In genomic region chr17:21679273-21680018, GRCm38 (mm10) we compare ENCODE assay signal across 7 mouse cellular contexts. TPM values are rescaled to one million over a fixed set of nuclear protein-coding genes. Genes with fewer than 3 reads are reported as not detected.
DNase-seq lines count a peak whose midpoint lies in the region; ATAC-seq and TF ChIP-seq lines count a peak whose summit lies in the region.

No protein-coding gene starts in this region.

- 0 out of 2 replicates have a peak overlapping the region, but pooled peaks have one; percentile 37 for H3K9ac ChIP-seq in intestine, postnatal 0 days (ENCODE audit: low read depth, low read length)
- peak overlapping the region; percentile 43 for H3K9ac ChIP-seq in midbrain, embryonic 12.5 days (replicated peaks)

- 4% methylated on average over 9 of the region's 9 CpGs for WGBS in embryonic facial prominence, embryonic 10.5 days
- WGBS in intestine, postnatal 0 days: 4% methylated on average over 9 of the region's 9 CpGs
- WGBS in midbrain, embryonic 12.5 days: 5% methylated on average over 9 of the region's 9 CpGs
- WGBS in small intestine, adult 2 months: 3% methylated on average over 9 of the region's 9 CpGs

- H3K4me2 ChIP-seq in intestine, postnatal 0 days (replicated peaks; ENCODE audit: low read depth): peak overlapping the region; percentile 69
- peak overlapping the region; percentile 55 for H3K4me2 ChIP-seq in midbrain, embryonic 12.5 days (replicated peaks)

- peak overlapping the region; percentile 71 for H3K27ac ChIP-seq in embryonic facial prominence, embryonic 10.5 days (replicated peaks)
- peak overlapping the region; percentile 87 for H3K27ac ChIP-seq in intestine, postnatal 0 days (ENCODE audit: low read depth, low read length)
- H3K27ac ChIP-seq in midbrain, embryonic 12.5 days (replicated peaks): peak overlapping the region; percentile 65
- peak overlapping the region; percentile 79 for H3K27ac ChIP-seq in small intestine, adult 2 months (ENCODE audit: insufficient read depth, low read depth, low read length)

- peak; percentile 89 for DNase-seq in adrenal gland, postnatal 10 days
- DNase-seq in embryonic facial prominence, embryonic 10.5 days (ENCODE audit: low spot score): peak; percentile 80
- DNase-seq in gonadal fat pad, adult 2 months (ENCODE audit: low read depth): peak; percentile 60
- DNase-seq in left cerebral cortex, postnatal 4 days: peak; percentile 75

- peaks cover under 1% of the 10 kb centered on the region for H3K36me3 ChIP-seq in embryonic facial prominence, embryonic 10.5 days (replicated peaks)
- H3K36me3 ChIP-seq in intestine, postnatal 0 days (ENCODE audit: control insufficient read depth, insufficient read depth): no peaks in the 10 kb centered on the region
- peaks cover 3% of the 10 kb centered on the region; the same call in 1 of the 2 replicates for H3K36me3 ChIP-seq in midbrain, embryonic 12.5 days
- 0 out of 2 replicates have a peak, but pooled peaks cover 1% of the 10 kb centered on the region for H3K36me3 ChIP-seq in small intestine, adult 2 months (ENCODE audit: control insufficient read depth, insufficient read depth, low read length)

- peak overlapping the region; percentile 57 for H3K4me3 ChIP-seq in embryonic facial prominence, embryonic 10.5 days
- H3K4me3 ChIP-seq in intestine, postnatal 0 days (ENCODE audit: low read depth, low read length): peak overlapping the region; percentile 41
- H3K4me3 ChIP-seq in midbrain, embryonic 12.5 days: peak overlapping the region; percentile 52
- H3K4me3 ChIP-seq in small intestine, adult 2 months (ENCODE audit: low read depth, low read length): peak overlapping the region; percentile 77

- peak; percentile 79 for TF ChIP-seq CTCF in intestine, postnatal 0 days (IDR thresholded peaks at IDR 0.05; ENCODE audit: low read depth)
- TF ChIP-seq CTCF in small intestine, adult 2 months (IDR thresholded peaks at IDR 0.05; ENCODE audit: extremely low read depth, insufficient read length, insufficient replicate concordance, low read depth, low read length): peak; percentile 18; the same call in 1 of the 2 replicates

- no peaks in the 10 kb centered on the region for H3K27me3 ChIP-seq in embryonic facial prominence, embryonic 10.5 days (replicated peaks; ENCODE audit: low read depth, poor library complexity, severe bottlenecking)
- no peaks in the 10 kb centered on the region for H3K27me3 ChIP-seq in intestine, postnatal 0 days (replicated peaks; ENCODE audit: control insufficient read depth, insufficient read depth, low read length)
- H3K27me3 ChIP-seq in midbrain, embryonic 12.5 days: no peaks in the 10 kb centered on the region
- H3K27me3 ChIP-seq in small intestine, adult 2 months (ENCODE audit: control insufficient read depth, insufficient read depth, low read length): no peaks in the 10 kb centered on the region

- H3K4me1 ChIP-seq in embryonic facial prominence, embryonic 10.5 days: no peaks in the 10 kb centered on the region
- no peaks in the 10 kb centered on the region for H3K4me1 ChIP-seq in intestine, postnatal 0 days (replicated peaks; ENCODE audit: control insufficient read depth, insufficient read depth, low read length)
- H3K4me1 ChIP-seq in midbrain, embryonic 12.5 days: peaks cover 6% of the 10 kb centered on the region; the same call in 1 of the 2 replicates
- H3K4me1 ChIP-seq in small intestine, adult 2 months (ENCODE audit: control insufficient read depth, insufficient read depth, insufficient read length, low read length): peaks cover 2% of the 10 kb centered on the region; the same call in 1 of the 2 replicates

- TF ChIP-seq POLR2A in small intestine, adult 2 months (IDR thresholded peaks at IDR 0.05; ENCODE audit: low read depth, low read length): no peak

- intact Hi-C loops in left cerebral cortex, postnatal 4 days (cut with DNase I): no loop called here

- H3K9me3 ChIP-seq in embryonic facial prominence, embryonic 10.5 days: no peaks in the 10 kb centered on the region
- no peaks in the 10 kb centered on the region for H3K9me3 ChIP-seq in intestine, postnatal 0 days (ENCODE audit: control insufficient read depth)
- H3K9me3 ChIP-seq in midbrain, embryonic 12.5 days: no peaks in the 10 kb centered on the region

- peak; percentile 100 for ATAC-seq in intestine, postnatal 0 days
- peak; percentile 100 for ATAC-seq in midbrain, embryonic 12.5 days (ENCODE audit: low FRiP score, low read depth)

RNA-seq across cellular contexts. Expression of gene Gm10226, which starts 12.2 kb away (rescaled TPM):
- 1 to 10 TPM; 3.9 to 4.9 TPM for total RNA-seq in adrenal gland, postnatal 10 days (2021)
- 5.7 and 9.0 TPM in 2 replicates for polyA plus RNA-seq in embryonic facial prominence, embryonic 10.5 days (2016; fragmentation: Nextera tagmentation; extraction: Ambion mirVana)
- 3.4 TPM in 1 of 2 replicates, not detected in the other for polyA plus RNA-seq in gonadal fat pad, adult 2 months (2012; rRNA removed)
- 1.9 and 2.6 TPM in 2 replicates for polyA plus RNA-seq in intestine, postnatal 0 days (2015; fragmentation: Nextera tagmentation; extraction: Ambion mirVana)
- total RNA-seq in left cerebral cortex, postnatal 4 days (2021): 10 to 100 TPM in 1 of 2 experiments, 1 to 10 TPM in 1; 3.3 to 13.6 TPM
- 14.9 and 15.4 TPM in 2 replicates for polyA plus RNA-seq in midbrain, embryonic 12.5 days (2016; fragmentation: Nextera tagmentation; extraction: Ambion mirVana)
- polyA plus RNA-seq in small intestine, adult 2 months (2012; rRNA removed): not detected in 2 replicates

RNA-seq across cellular contexts. Expression of gene Zfp760, which starts 28.1 kb away (rescaled TPM):
- 1 to 10 TPM; 4.7 to 8.3 TPM for total RNA-seq in adrenal gland, postnatal 10 days (2021)
- polyA plus RNA-seq in embryonic facial prominence, embryonic 10.5 days (2016; fragmentation: Nextera tagmentation; extraction: Ambion mirVana): 19.7 and 20.2 TPM in 2 replicates
- polyA plus RNA-seq in gonadal fat pad, adult 2 months (2012; rRNA removed): 1.7 and 2.0 TPM in 2 replicates
- polyA plus RNA-seq in intestine, postnatal 0 days (2015; fragmentation: Nextera tagmentation; extraction: Ambion mirVana): 2.3 and 2.5 TPM in 2 replicates
- total RNA-seq in left cerebral cortex, postnatal 4 days (2021): 10 to 100 TPM; 13.6 to 15.9 TPM
- 22.7 and 24.5 TPM in 2 replicates for polyA plus RNA-seq in midbrain, embryonic 12.5 days (2016; fragmentation: Nextera tagmentation; extraction: Ambion mirVana)
- 0.08 and 0.20 TPM in 2 replicates for polyA plus RNA-seq in small intestine, adult 2 months (2012; rRNA removed)

RNA-seq across cellular contexts. Expression of gene Zfp983, which starts 29.0 kb away (rescaled TPM):
- total RNA-seq in adrenal gland, postnatal 10 days (2021): 1 to 10 TPM; 5.1 to 5.5 TPM
- polyA plus RNA-seq in embryonic facial prominence, embryonic 10.5 days (2016; fragmentation: Nextera tagmentation; extraction: Ambion mirVana): 4.2 and 4.3 TPM in 2 replicates
- 0.74 and 0.78 TPM in 2 replicates for polyA plus RNA-seq in gonadal fat pad, adult 2 months (2012; rRNA removed)
- 1.9 and 2.0 TPM in 2 replicates for polyA plus RNA-seq in intestine, postnatal 0 days (2015; fragmentation: Nextera tagmentation; extraction: Ambion mirVana)
- 10 to 100 TPM; 15.5 to 16.9 TPM for total RNA-seq in left cerebral cortex, postnatal 4 days (2021)
- polyA plus RNA-seq in midbrain, embryonic 12.5 days (2016; fragmentation: Nextera tagmentation; extraction: Ambion mirVana): 9.2 and 10.7 TPM in 2 replicates
- 0.11 and 0.28 TPM in 2 replicates for polyA plus RNA-seq in small intestine, adult 2 months (2012; rRNA removed)

RNA-seq across cellular contexts. Expression of gene Zfp229, which starts 51.1 kb away (rescaled TPM):
- total RNA-seq in adrenal gland, postnatal 10 days (2021): 10 to 100 TPM in 1 of 2 experiments, 1 to 10 TPM in 1; 9.7 to 12.6 TPM
- 6.1 and 7.7 TPM in 2 replicates for polyA plus RNA-seq in embryonic facial prominence, embryonic 10.5 days (2016; fragmentation: Nextera tagmentation; extraction: Ambion mirVana)
- polyA plus RNA-seq in gonadal fat pad, adult 2 months (2012; rRNA removed): 1.7 and 3.0 TPM in 2 replicates
- polyA plus RNA-seq in intestine, postnatal 0 days (2015; fragmentation: Nextera tagmentation; extraction: Ambion mirVana): 2.0 and 2.3 TPM in 2 replicates
- 10 to 100 TPM; 10.1 to 14.6 TPM for total RNA-seq in left cerebral cortex, postnatal 4 days (2021)
- polyA plus RNA-seq in midbrain, embryonic 12.5 days (2016; fragmentation: Nextera tagmentation; extraction: Ambion mirVana): 10.2 and 12.8 TPM in 2 replicates
- 0.30 and 0.37 TPM in 2 replicates for polyA plus RNA-seq in small intestine, adult 2 months (2012; rRNA removed)

Comparison
In these comparisons a context has a peak if more than half of its experiments do, and no peak if none do; other contexts are left out.
1. Peak in every context shown above with its lines: DNase-seq, ATAC-seq, H3K4me3 ChIP-seq and H3K27ac ChIP-seq.